Comparison of ENCODE assay signal across 8 mouse cellular contexts in the genomic region with DNA sequence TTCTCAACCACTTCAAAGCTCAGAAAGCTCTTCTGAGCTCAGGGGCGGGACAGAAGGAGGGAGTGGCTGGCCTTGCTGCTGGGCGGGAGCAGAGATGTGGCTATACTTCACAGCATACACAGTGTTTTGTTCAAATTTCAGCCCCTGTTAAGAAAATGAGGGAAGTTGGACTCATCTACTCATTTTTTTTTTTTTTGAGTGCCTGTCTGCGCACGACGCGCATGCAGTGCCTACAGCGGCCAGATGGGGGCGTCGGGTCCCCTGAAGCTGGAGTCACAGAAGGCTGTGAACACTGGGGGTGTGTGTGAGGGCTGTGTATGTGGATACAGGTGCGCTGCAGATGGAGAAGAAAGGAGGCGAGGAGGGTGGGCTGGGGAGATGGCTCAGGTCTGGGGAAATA. TPM values are rescaled to one million over a fixed set of nuclear protein-coding genes. Genes with fewer than 3 reads are reported as not detected.
DNase-seq lines count a peak whose midpoint lies in the region; ATAC-seq and TF ChIP-seq lines count a peak whose summit lies in the region.

No protein-coding gene starts in this region.

- H3K9ac ChIP-seq in forebrain, postnatal 0 days = no peak overlapping the region
- H3K9ac ChIP-seq in hindbrain, embryonic 11.5 days (ENCODE audit: low read depth, low read length) = no peak overlapping the region

- H3K36me3 ChIP-seq in forebrain, postnatal 0 days (ENCODE audit: insufficient read depth) = no peaks in the 10 kb centered on the region
- H3K36me3 ChIP-seq in hindbrain, embryonic 11.5 days (ENCODE audit: control insufficient read depth, insufficient read depth, low read length) = no peaks in the 10 kb centered on the region

- H3K4me1 ChIP-seq in forebrain, postnatal 0 days (ENCODE audit: insufficient read depth) = peaks cover 14% of the 10 kb centered on the region; the same call in 1 of the 2 replicates
- H3K4me1 ChIP-seq in hindbrain, embryonic 11.5 days (replicated peaks; ENCODE audit: control insufficient read depth, insufficient read depth, low read length) = peaks cover 10% of the 10 kb centered on the region

- no peak for ATAC-seq in forebrain, postnatal 0 days
- no peak for ATAC-seq in hindbrain, embryonic 11.5 days (ENCODE audit: low FRiP score)

- TF ChIP-seq CTCF in forebrain, postnatal 0 days (IDR thresholded peaks at IDR 0.05; ENCODE audit: low read depth) = peak; percentile 87

- no peak overlapping the region for H3K27ac ChIP-seq in forebrain, postnatal 0 days (ENCODE audit: low read depth, low read length)
- 0 out of 2 replicates have a peak overlapping the region, but pooled peaks have one; percentile 7 for H3K27ac ChIP-seq in hindbrain, embryonic 11.5 days (ENCODE audit: low read depth, low read length)

- H3K4me3 ChIP-seq in forebrain, postnatal 0 days (ENCODE audit: low read depth, low read length) = no peak overlapping the region
- H3K4me3 ChIP-seq in hindbrain, embryonic 11.5 days (ENCODE audit: low read depth, low read length) = no peak overlapping the region

- peak; percentile 89 for DNase-seq in ES-CJ7 (ENCODE audit: low read depth, low spot score)
- peak; percentile 85 for DNase-seq in cerebellum, adult 11-12 months
- peak; percentile 88 for DNase-seq in forebrain, postnatal 0 days
- DNase-seq in hindbrain, embryonic 11.5 days (ENCODE audit: low spot score) = peak; percentile 90
- DNase-seq in layer of hippocampus, postnatal 10 days (ENCODE audit: low spot score in 2 of 2) = peak; percentile 92 to 94
- peak; percentile 95 for DNase-seq in lung, postnatal 10 days
- DNase-seq in ovary, postnatal 14 days (ENCODE audit: low spot score) = peak; percentile 86
- peak; percentile 93 for DNase-seq in thymus, postnatal 25 days

- H3K4me2 ChIP-seq in forebrain, postnatal 0 days (ENCODE audit: low read depth) = no peak overlapping the region
- H3K4me2 ChIP-seq in hindbrain, embryonic 11.5 days (replicated peaks; ENCODE audit: low read depth, low read length) = no peak overlapping the region

- 4% methylated on average over 11 of the region's 11 CpGs for WGBS in forebrain, postnatal 0 days
- WGBS in hindbrain, embryonic 11.5 days = 4% methylated on average over 11 of the region's 11 CpGs

- no peaks in the 10 kb centered on the region for H3K9me3 ChIP-seq in forebrain, postnatal 0 days (ENCODE audit: low read length)
- no peaks in the 10 kb centered on the region for H3K9me3 ChIP-seq in hindbrain, embryonic 11.5 days (ENCODE audit: control insufficient read depth, low read length)

- H3K27me3 ChIP-seq in forebrain, postnatal 0 days (ENCODE audit: insufficient read depth, low read length) = peaks cover 30% of the 10 kb centered on the region
- peaks cover 38% of the 10 kb centered on the region for H3K27me3 ChIP-seq in hindbrain, embryonic 11.5 days (ENCODE audit: control insufficient read depth, insufficient read depth, low read length)

RNA-seq across cellular contexts. Expression of gene Cnn2, which starts 1.4 kb away (rescaled TPM):
- total RNA-seq in forebrain, postnatal 0 days (2014; rRNA removed) = 19.5 and 28.2 TPM in 2 replicates
- 15.7 and 17.0 TPM in 2 replicates for polyA plus RNA-seq in forebrain, postnatal 0 days (2015; fragmentation: Nextera tagmentation; extraction: Ambion mirVana)
- polyA plus RNA-seq in hindbrain, embryonic 11.5 days (2014; fragmentation: Nextera tagmentation; extraction: Ambion mirVana) = 180 and 221 TPM in 2 replicates
- 10 to 100 TPM in 1 of 2 experiments, 1 to 10 TPM in 1; 8.2 to 10.3 TPM for total RNA-seq in layer of hippocampus, postnatal 10 days (2021)

RNA-seq across cellular contexts. Expression of gene Tmem259, which starts 2.8 kb away (rescaled TPM):
- total RNA-seq in forebrain, postnatal 0 days (2014; rRNA removed) = 109 and 129 TPM in 2 replicates
- 25.6 and 26.5 TPM in 2 replicates for polyA plus RNA-seq in forebrain, postnatal 0 days (2015; fragmentation: Nextera tagmentation; extraction: Ambion mirVana)
- polyA plus RNA-seq in hindbrain, embryonic 11.5 days (2014; fragmentation: Nextera tagmentation; extraction: Ambion mirVana) = 14.6 and 16.1 TPM in 2 replicates
- total RNA-seq in layer of hippocampus, postnatal 10 days (2021) = 100 to 1,000 TPM; 137 to 139 TPM

RNA-seq across cellular contexts. Expression of gene Abca7, which starts 9.3 kb away (rescaled TPM):
- total RNA-seq in forebrain, postnatal 0 days (2014; rRNA removed) = 6.1 and 6.2 TPM in 2 replicates
- 1.1 TPM in 2 replicates for polyA plus RNA-seq in forebrain, postnatal 0 days (2015; fragmentation: Nextera tagmentation; extraction: Ambion mirVana)
- 2.6 TPM in 2 replicates for polyA plus RNA-seq in hindbrain, embryonic 11.5 days (2014; fragmentation: Nextera tagmentation; extraction: Ambion mirVana)
- total RNA-seq in layer of hippocampus, postnatal 10 days (2021) = 10 to 100 TPM in 1 of 2 experiments, 1 to 10 TPM in 1; 9.3 to 10.3 TPM

RNA-seq across cellular contexts. Expression of gene Grin3b, which starts 16.4 kb away (rescaled TPM):
- 0.14 and 0.15 TPM in 2 replicates for total RNA-seq in forebrain, postnatal 0 days (2014; rRNA removed)
- polyA plus RNA-seq in forebrain, postnatal 0 days (2015; fragmentation: Nextera tagmentation; extraction: Ambion mirVana) = 0.09 and 0.18 TPM in 2 replicates
- polyA plus RNA-seq in hindbrain, embryonic 11.5 days (2014; fragmentation: Nextera tagmentation; extraction: Ambion mirVana) = 0.29 and 0.49 TPM in 2 replicates
- total RNA-seq in layer of hippocampus, postnatal 10 days (2021) = under 1 TPM; 0.13 to 0.27 TPM

RNA-seq across cellular contexts. Expression of gene Wdr18, which starts 27.0 kb away (rescaled TPM):
- 58.2 and 84.6 TPM in 2 replicates for total RNA-seq in forebrain, postnatal 0 days (2014; rRNA removed)
- polyA plus RNA-seq in forebrain, postnatal 0 days (2015; fragmentation: Nextera tagmentation; extraction: Ambion mirVana) = 91.9 and 107 TPM in 2 replicates
- 94.7 and 102 TPM in 2 replicates for polyA plus RNA-seq in hindbrain, embryonic 11.5 days (2014; fragmentation: Nextera tagmentation; extraction: Ambion mirVana)
- total RNA-seq in layer of hippocampus, postnatal 10 days (2021) = 10 to 100 TPM; 41.8 to 46.5 TPM
